Mouse (Mus musculus) spleen, postnatal 36 days (tissue): Measurements from ENCODE around the gene Cyth4.

Source experiments
- DNase-seq, 2 experiments: peaks; one replicate each; pipeline ENCODE4 v3.0.0; 2022; ENCODE audit warnings: low spot score in 2 of 2, mixed read lengths in 1 of 2

Gene Cyth4

GRCm38 (mm10) chr15:78596914-78597313 is at the start of gene Cyth4:
TSS of gene Cyth4 (plus strand) at chr15:78597047.
- peak; percentile 90 to 91 for DNase-seq

- peak in 1 of 2 experiments; percentile 50 for DNase-seq
Observed at GRCm38 (mm10) chr15:78547415-78548335, 49.2 kb upstream of the Cyth4 start.

GRCm38 (mm10) chr15:78548336-78548665 is 48.5 kb upstream of the Cyth4 start:
- DNase-seq: no peak

GRCm38 (mm10) chr15:78548711-78549110 is 48.1 kb upstream of the Cyth4 start:
- no peak for DNase-seq

- no peak for DNase-seq
Observed at GRCm38 (mm10) chr15:78549189-78549734, 47.6 kb upstream of the Cyth4 start.

- no peak for DNase-seq
Observed at GRCm38 (mm10) chr15:78554545-78555313, 42.1 kb upstream of the Cyth4 start.

GRCm38 (mm10) chr15:78557693-78558535 is 38.9 kb upstream of the Cyth4 start:
- no peak for DNase-seq

GRCm38 (mm10) chr15:78559141-78559979 is 37.5 kb upstream of the Cyth4 start:
- no peak for DNase-seq

- no peak for DNase-seq
Observed at GRCm38 (mm10) chr15:78563344-78563743, 33.5 kb upstream of the Cyth4 start.

- DNase-seq: peak; percentile 90 to 91
Observed at GRCm38 (mm10) chr15:78563937-78564336, 32.9 kb upstream of the Cyth4 start.

GRCm38 (mm10) chr15:78564764-78565435 is 31.9 kb upstream of the Cyth4 start:
- no peak for DNase-seq

- DNase-seq: no peak
Observed at GRCm38 (mm10) chr15:78567608-78568120, 29.2 kb upstream of the Cyth4 start.

- no peak for DNase-seq
Observed at GRCm38 (mm10) chr15:78570170-78570569, 26.7 kb upstream of the Cyth4 start.

- DNase-seq: peak; percentile 93
Observed at GRCm38 (mm10) chr15:78571554-78572269, 25.1 kb upstream of the Cyth4 start.

GRCm38 (mm10) chr15:78572270-78572600 is 24.6 kb upstream of the Cyth4 start:
- DNase-seq: no peak

GRCm38 (mm10) chr15:78572658-78573397 is 24.0 kb upstream of the Cyth4 start, which contains the start of gene Rac2:
TSS of gene Rac2 (minus strand) at chr15:78572783.
- peak; percentile 92 to 93 for DNase-seq

GRCm38 (mm10) chr15:78576284-78576810 is 20.5 kb upstream of the Cyth4 start:
- DNase-seq: no peak

GRCm38 (mm10) chr15:78583352-78583751 is 13.5 kb upstream of the Cyth4 start:
- DNase-seq: no peak
